27 mouse cellular contexts compared by ENCODE assay signal in genomic region chr6:38241508-38241907, GRCm38 (mm10).
"Had no signal": no experiment of that assay in that cellular context is flagged by ENCODE, and none has a peak within 500 bp of the region (broad histone marks: within the 10 kb centered on the region; RNA-seq: fewer than 3 reads in every experiment).

No protein-coding gene starts in this region.

- DNase-seq: cerebellum, adult 2 months; cerebellum, adult 8-10 months; cerebellum, adult 9-10 months; cerebellum, adult 9-11 months; cerebellum, postnatal 10 days; cerebellum, postnatal 14 days; cerebellum, postnatal 25 days; cerebellum, postnatal 36 days; embryo, embryonic 11 days; gastrocnemius, adult 2 months; gastrocnemius, postnatal 10 days; gastrocnemius, postnatal 14 days; gastrocnemius, postnatal 25 days; gastrocnemius, postnatal 36 days; heart, adult 11 months; heart, adult 18-20 months; heart, adult 2 months had no signal

- H3K9ac ChIP-seq: embryonic facial prominence, embryonic 12.5 days; embryonic facial prominence, embryonic 13.5 days; embryonic facial prominence, embryonic 15.5 days; forebrain, embryonic 12.5 days; forebrain, embryonic 13.5 days; forebrain, embryonic 15.5 days; forebrain, postnatal 0 days had no signal

- H3K4me3 ChIP-seq: embryonic facial prominence, embryonic 10.5 days; embryonic facial prominence, embryonic 12.5 days; embryonic facial prominence, embryonic 13.5 days; embryonic facial prominence, embryonic 15.5 days; erythroblast, embryonic 14.5 days; forebrain, embryonic 10.5 days; forebrain, embryonic 12.5 days; forebrain, embryonic 13.5 days; forebrain, embryonic 15.5 days; gastrocnemius, adult 2 months; heart, adult 2 months had no signal

- H3K4me2 ChIP-seq: embryonic facial prominence, embryonic 12.5 days; embryonic facial prominence, embryonic 13.5 days; embryonic facial prominence, embryonic 15.5 days; forebrain, embryonic 12.5 days; forebrain, embryonic 13.5 days; forebrain, embryonic 15.5 days had no signal

- H3K36me3 ChIP-seq: embryonic facial prominence, embryonic 12.5 days; embryonic facial prominence, embryonic 13.5 days; embryonic facial prominence, embryonic 15.5 days; forebrain, embryonic 12.5 days; forebrain, embryonic 15.5 days had no signal

- H3K27ac ChIP-seq: embryonic facial prominence, embryonic 10.5 days; embryonic facial prominence, embryonic 12.5 days; embryonic facial prominence, embryonic 13.5 days; embryonic facial prominence, embryonic 15.5 days; forebrain, embryonic 10.5 days; forebrain, embryonic 12.5 days; forebrain, embryonic 13.5 days; forebrain, embryonic 15.5 days; gastrocnemius, adult 2 months; heart, adult 2 months had no signal

- H3K27me3 ChIP-seq: embryonic facial prominence, embryonic 12.5 days; embryonic facial prominence, embryonic 13.5 days; embryonic facial prominence, embryonic 15.5 days; forebrain, embryonic 12.5 days; forebrain, embryonic 13.5 days; forebrain, embryonic 15.5 days had no signal

- H3K9me3 ChIP-seq: embryonic facial prominence, embryonic 10.5 days; embryonic facial prominence, embryonic 12.5 days; embryonic facial prominence, embryonic 13.5 days; embryonic facial prominence, embryonic 15.5 days; forebrain, embryonic 10.5 days; forebrain, embryonic 12.5 days; forebrain, embryonic 13.5 days; forebrain, embryonic 15.5 days had no signal
